Mouse (Mus musculus): ENCODE results near the gene Magi1. TPM values are rescaled to one million over a fixed set of nuclear protein-coding genes. Genes with fewer than 3 reads are reported as not detected.

Magi1 gene
- total and polyA plus RNA-seq, 3 experiments, result not detected

DNA sequence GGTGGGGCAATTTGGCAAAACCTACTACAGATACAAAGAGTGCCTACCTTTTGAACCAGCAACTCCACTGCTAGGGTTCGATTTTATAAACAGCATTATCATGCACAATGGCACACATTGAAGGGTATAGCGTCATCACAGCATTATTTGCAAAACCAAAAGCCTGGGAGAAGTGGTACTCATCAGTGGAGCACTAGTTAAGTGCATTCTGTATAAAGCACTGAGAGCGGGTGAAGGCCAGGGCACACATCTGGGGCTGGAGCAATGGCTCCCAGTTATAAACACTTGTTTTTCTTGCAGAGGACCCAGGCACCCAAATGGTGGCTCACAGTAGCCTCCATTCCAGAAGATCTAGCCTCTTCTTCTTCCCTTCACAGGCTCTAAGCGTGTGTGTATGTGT, 67.9 kb downstream of the Magi1 start:
- Histone ChIP-seq H3K9ac (ENCODE audit: control insufficient read depth, low read depth, low read length, poor library complexity, severe bottlenecking) (no peak overlapping the region), H3K27ac (ENCODE audit: control insufficient read depth, low read depth, low read length) (no peak overlapping the region), H3K36me3 (ENCODE audit: control insufficient read depth in 1 of 2, insufficient read depth in 2 of 2, low read length in 2 of 2) (no peaks in the 10 kb centered on the region), H3K27me3 (ENCODE audit: control insufficient read depth in 1 of 2, insufficient read depth in 2 of 2, low read length in 2 of 2) (no peaks in the 10 kb centered on the region), H3K9me3 (replicated peaks; ENCODE audit: insufficient read depth, low read length) (no peaks in the 10 kb centered on the region), H3K4me3 (ENCODE audit: control insufficient read depth in 1 of 2, insufficient read depth in 1 of 2, low read depth in 2 of 2, low read length in 2 of 2) (no peak overlapping the region), H3K4me1 (ENCODE audit: control insufficient read depth in 1 of 2, insufficient read depth in 2 of 2, low read length in 2 of 2) (no peaks in the 10 kb centered on the region), H3K79me2 (ENCODE audit: control insufficient read depth, insufficient read depth, low read length, poor library complexity) (no peaks in the 10 kb centered on the region)
- TF ChIP-seq ZNF384 (IDR thresholded peaks at IDR 0.05; ENCODE audit: low read depth, low read length) (no peak), SMC3 (IDR thresholded peaks at IDR 0.05; ENCODE audit: low read depth, low read length) (no peak), MXI1 (IDR thresholded peaks at IDR 0.05; ENCODE audit: low read depth, low read length) (no peak), POLR2AphosphoS5 (IDR thresholded peaks at IDR 0.05; ENCODE audit: borderline replicate concordance, low read depth, low read length) (no peak), POLR2A (IDR thresholded peaks at IDR 0.05; ENCODE audit: control insufficient read depth in 1 of 2, insufficient read depth in 1 of 2, low read depth in 1 of 2, low read length in 2 of 2, poor library complexity in 1 of 2) (no peak)
- no peak for DNase-seq (ENCODE audit: low read depth, low spot score)

GRCm38 (mm10) chr6:94214895-94215538, 68.7 kb downstream of the Magi1 start:
- H3K4me3 ChIP-seq (ENCODE audit: control insufficient read depth in 1 of 2, insufficient read depth in 1 of 2, low read depth in 2 of 2, low read length in 2 of 2), result no peak overlapping the region
- no peak overlapping the region for H3K9ac ChIP-seq (ENCODE audit: control insufficient read depth, low read depth, low read length, poor library complexity, severe bottlenecking)
- H3K36me3 ChIP-seq (ENCODE audit: control insufficient read depth in 1 of 2, insufficient read depth in 2 of 2, low read length in 2 of 2), result no peaks in the 10 kb centered on the region
- no peaks in the 10 kb centered on the region for H3K79me2 ChIP-seq (ENCODE audit: control insufficient read depth, insufficient read depth, low read length, poor library complexity)
- no peaks in the 10 kb centered on the region for H3K4me1 ChIP-seq (ENCODE audit: control insufficient read depth in 1 of 2, insufficient read depth in 2 of 2, low read length in 2 of 2)
- no peaks in the 10 kb centered on the region for H3K27me3 ChIP-seq (ENCODE audit: control insufficient read depth in 1 of 2, insufficient read depth in 2 of 2, low read length in 2 of 2)
- no peak overlapping the region for H3K27ac ChIP-seq (ENCODE audit: control insufficient read depth, low read depth, low read length)
- no peaks in the 10 kb centered on the region for H3K9me3 ChIP-seq (replicated peaks; ENCODE audit: insufficient read depth, low read length)
- TF ChIP-seq HCFC1 (IDR thresholded peaks at IDR 0.05; ENCODE audit: low read depth, low read length) (no peak), GABPA (IDR thresholded peaks at IDR 0.05; ENCODE audit: low read depth, low read length) (no peak), USF2 (IDR thresholded peaks at IDR 0.05; ENCODE audit: borderline replicate concordance in 1 of 2, insufficient read depth in 1 of 2, low read depth in 1 of 2, low read length in 2 of 2) (no peak), ZNF384 (IDR thresholded peaks at IDR 0.05; ENCODE audit: low read depth, low read length) (no peak), UBTF (IDR thresholded peaks at IDR 0.05; ENCODE audit: borderline replicate concordance, insufficient read depth, low read depth, low read length) (no peak), POLR2AphosphoS5 (IDR thresholded peaks at IDR 0.05; ENCODE audit: borderline replicate concordance, low read depth, low read length) (no peak), MAX (IDR thresholded peaks at IDR 0.05; ENCODE audit: low read length) (no peak), ELF1 (IDR thresholded peaks at IDR 0.05; ENCODE audit: low read depth, low read length) (no peak), BHLHE40 (IDR thresholded peaks at IDR 0.05; ENCODE audit: borderline replicate concordance, low read depth, low read length) (no peak), USF1 (IDR thresholded peaks at IDR 0.05; ENCODE audit: low read depth, low read length) (no peak), MAZ (IDR thresholded peaks at IDR 0.05; ENCODE audit: low read depth, low read length) (no peak), JUND (IDR thresholded peaks at IDR 0.05; ENCODE audit: low read depth, low read length) (no peak), SMC3 (IDR thresholded peaks at IDR 0.05; ENCODE audit: low read depth, low read length) (no peak), TBP (IDR thresholded peaks at IDR 0.05; ENCODE audit: low read depth, low read length) (no peak), ZMIZ1 (IDR thresholded peaks at IDR 0.05; ENCODE audit: low read depth, low read length) (no peak), ETS1 (IDR thresholded peaks at IDR 0.05; ENCODE audit: low read depth, low read length) (no peak), NRF1 (IDR thresholded peaks at IDR 0.05; ENCODE audit: insufficient read depth, low read depth, low read length, poor library complexity, severe bottlenecking) (no peak), POLR2AphosphoS2 (IDR thresholded peaks at IDR 0.05; ENCODE audit: low read length) (no peak)
- DNase-seq (ENCODE audit: low read depth, low spot score), result no peak

All from MEL (cell line).